Mouse (Mus musculus) MEL (cell line): Measurements from ENCODE around the gene Rbm47. TPM values are rescaled to one million over a fixed set of nuclear protein-coding genes. Genes with fewer than 3 reads are reported as not detected.

ENCODE experiments used
- DNase-seq: peaks from one replicate; pipeline ENCODE4 v3.0.0; 2011; ENCODE audit warnings: low read depth, low spot score
- H3K27ac ChIP-seq: 2 replicates; pipeline ENCODE4 v1.5.1; 2012; ENCODE audit warnings: low read depth, mild to moderate bottlenecking, control low read depth, low read length, moderate library complexity; ENCODE audit not compliant: control insufficient read depth
- H3K27me3 ChIP-seq, 2 experiments: fragments of 150-350 bp in 1 of 2; sonication (generic) in 1 of 2; 2 replicates each; pipeline ENCODE4 v1.6.1; 2012; ENCODE audit warnings: low read length in 2 of 2, mild to moderate bottlenecking in 2 of 2, improper control_type of control experiment in 1 of 2, moderate library complexity in 1 of 2; ENCODE audit not compliant: insufficient read depth in 2 of 2, control insufficient read depth in 1 of 2
- H3K36me3 ChIP-seq, 2 experiments: 2 replicates each; pipeline ENCODE4 v1.6.1; 2012 to 2014; ENCODE audit warnings: low read length in 2 of 2, improper control_type of control experiment in 1 of 2, inconsistent platforms in 1 of 2, mild to moderate bottlenecking in 1 of 2; ENCODE audit not compliant: insufficient read depth in 2 of 2, control insufficient read depth in 1 of 2
- H3K4me1 ChIP-seq, 2 experiments: fragments of 150-350 bp in 1 of 2; sonication (generic) in 1 of 2; 2 replicates each; pipeline ENCODE4 v1.6.1; 2012; ENCODE audit warnings: low read length in 2 of 2, improper control_type of control experiment in 1 of 2, mild to moderate bottlenecking in 1 of 2; ENCODE audit not compliant: insufficient read depth in 2 of 2, control insufficient read depth in 1 of 2
- H3K4me3 ChIP-seq, 2 experiments: fragments of 150-350 bp in 1 of 2; sonication (generic) in 1 of 2; 2 replicates each; pipeline ENCODE4 v1.5.1; 2012; ENCODE audit warnings: low read depth in 2 of 2, low read length in 2 of 2, mild to moderate bottlenecking in 2 of 2, moderate library complexity in 2 of 2, control low read depth in 1 of 2, improper control_type of control experiment in 1 of 2; ENCODE audit not compliant: control insufficient read depth in 1 of 2, insufficient read depth in 1 of 2
- H3K79me2 ChIP-seq: 2 replicates; pipeline ENCODE4 v1.6.1; 2012; ENCODE audit warnings: mild to moderate bottlenecking, low read length, moderate library complexity; ENCODE audit not compliant: control insufficient read depth, poor library complexity, insufficient read depth
- H3K9ac ChIP-seq: 2 replicates; pipeline ENCODE4 v1.6.1; 2012; ENCODE audit warnings: low read depth, mild to moderate bottlenecking, control low read depth, low read length, moderate library complexity; ENCODE audit not compliant: control insufficient read depth, poor library complexity, severe bottlenecking
- H3K9me3 ChIP-seq: fragments of 150-350 bp; sonication (generic); replicated peaks from 2 replicates; pipeline ENCODE4 v1.6.1; 2012; ENCODE audit warnings: mild to moderate bottlenecking, low read length, improper control_type of control experiment, moderate library complexity; ENCODE audit not compliant: insufficient read depth
- CHD1 ChIP-seq: IDR thresholded peaks from 2 replicates; pipeline ENCODE4 v1.6.1; 2012; ENCODE audit warnings: low read depth, mild to moderate bottlenecking, inconsistent platforms, low read length, improper control_type of control experiment
- CHD2 ChIP-seq: IDR thresholded peaks from 2 replicates; pipeline ENCODE4 v1.6.1; 2011; ENCODE audit warnings: low read length, improper control_type of control experiment
- CTCF ChIP-seq, 3 experiments: IDR thresholded peaks in 2 of 3; conservative IDR thresholded peaks in 1 of 3; 2 replicates each; pipeline ENCODE4 v1.5.1; 2011 to 2012; ENCODE audit warnings: low read length in 3 of 3, low read depth in 2 of 3, mild to moderate bottlenecking in 2 of 3, improper control_type of control experiment in 1 of 3, inconsistent platforms in 1 of 3, mixed read lengths in 1 of 3, moderate library complexity in 1 of 3; ENCODE audit not compliant: control insufficient read depth in 1 of 3, insufficient read depth in 1 of 3, poor library complexity in 1 of 3, severe bottlenecking in 1 of 3
- GABPA ChIP-seq: IDR thresholded peaks from 2 replicates; pipeline ENCODE4 v1.6.1; 2012; ENCODE audit warnings: low read depth, mild to moderate bottlenecking, inconsistent platforms, low read length, improper control_type of control experiment, moderate library complexity
- JUND ChIP-seq: IDR thresholded peaks from 2 replicates; pipeline ENCODE4 v1.6.1; 2011; ENCODE audit warnings: low read depth, mild to moderate bottlenecking, improper control_type of control experiment, low read length
- KAT2A ChIP-seq: conservative IDR thresholded peaks from 2 replicates; pipeline ENCODE4 v1.6.1; 2012; ENCODE audit warnings: low read depth, low read length, improper control_type of control experiment, inconsistent platforms
- MAX ChIP-seq: IDR thresholded peaks from 2 replicates; pipeline ENCODE4 v1.6.1; 2011; ENCODE audit warnings: low read length, improper control_type of control experiment
- MEF2A ChIP-seq: IDR thresholded peaks from 2 replicates; pipeline ENCODE4 v1.6.1; 2014; ENCODE audit warnings: low read depth, mild to moderate bottlenecking, inconsistent platforms, low read length, improper control_type of control experiment; ENCODE audit not compliant: poor library complexity, insufficient replicate concordance, severe bottlenecking; ENCODE audit errors: extremely low read depth
- POLR2A ChIP-seq, 2 experiments: IDR thresholded peaks; 2 replicates each; pipeline ENCODE4 v1.6.1; 2011 to 2012; ENCODE audit warnings: low read length in 2 of 2, mild to moderate bottlenecking in 2 of 2, control low read depth in 1 of 2, improper control_type of control experiment in 1 of 2, low read depth in 1 of 2, moderate library complexity in 1 of 2; ENCODE audit not compliant: control insufficient read depth in 1 of 2, insufficient read depth in 1 of 2, poor library complexity in 1 of 2
- RAD21 ChIP-seq: IDR thresholded peaks from 2 replicates; pipeline ENCODE4 v1.6.1; 2011; ENCODE audit warnings: mild to moderate bottlenecking, low read depth, low read length, improper control_type of control experiment
- USF1 ChIP-seq: IDR thresholded peaks from 2 replicates; pipeline ENCODE4 v1.6.1; 2014; ENCODE audit warnings: low read depth, mild to moderate bottlenecking, inconsistent platforms, low read length, improper control_type of control experiment, moderate library complexity
- ZKSCAN1 ChIP-seq: IDR thresholded peaks from 2 replicates; pipeline ENCODE4 v1.6.1; 2012; ENCODE audit warnings: low read depth, mild to moderate bottlenecking, inconsistent platforms, low read length, improper control_type of control experiment, moderate library complexity
- polyA plus RNA-seq, 2 experiments: library from polyadenylated mRNA; stranded (reverse) in 1 of 2; unstranded in 1 of 2; fragments of >175 nt in 1 of 2; fragments of >200 nt in 1 of 2; gene quantifications; 2 replicates each; pipeline versions ENCODE4 v1.2.1 to v1.2.4; 2012; ENCODE audit warnings: low replicate concordance in 2 of 2, low read depth in 1 of 2; ENCODE audit not compliant: insufficient read length in 2 of 2, insufficient read depth in 1 of 2, missing spikeins in 1 of 2
- total RNA-seq: library from RNA; depleted of rRNA; stranded (reverse); fragments of 300-350 nt; gene quantifications from 2 replicates; pipeline ENCODE4 v1.2.3, GENCODE M21; 2012

The Rbm47 gene
- total and polyA plus RNA-seq, 3 experiments, result not detected

- no peak for DNase-seq
- no peak for TF ChIP-seq CHD1
- Histone ChIP-seq H3K36me3 (no peaks in the 10 kb centered on the region), H3K27me3 (no peaks in the 10 kb centered on the region), H3K4me3 (no peak overlapping the region), H3K9ac (no peak overlapping the region), H3K9me3 (no peaks in the 10 kb centered on the region), H3K27ac (no peak overlapping the region), H3K4me1 (no peaks in the 10 kb centered on the region), H3K79me2 (no peaks in the 10 kb centered on the region)
Measured at GRCm38 (mm10) chr5:66143093-66144032, 29.6 kb downstream of the Rbm47 start.

GRCm38 (mm10) chr5:66141474-66141873, 31.4 kb downstream of the Rbm47 start:
- Histone ChIP-seq H3K4me3 (no peak overlapping the region), H3K4me1 (no peaks in the 10 kb centered on the region), H3K27me3 (no peaks in the 10 kb centered on the region), H3K9me3 (no peaks in the 10 kb centered on the region), H3K79me2 (no peaks in the 10 kb centered on the region), H3K27ac (no peak overlapping the region), H3K36me3 (no peaks in the 10 kb centered on the region), H3K9ac (no peak overlapping the region)
- DNase-seq, result no peak
- TF ChIP-seq CHD2 (no peak), USF1 (no peak), POLR2A (IDR thresholded peaks at IDR 0.05; ENCODE audit: control insufficient read depth in 1 of 2, insufficient read depth in 1 of 2, low read depth in 1 of 2, low read length in 2 of 2, poor library complexity in 1 of 2) (no peak), MAX (no peak), ZKSCAN1 (no peak), CHD1 (no peak), KAT2A (no peak), CTCF (IDR thresholded peaks at IDR 0.05 in 2 of 3, conservative IDR thresholded peaks at IDR 0.05 in 1 of 3; ENCODE audit: control insufficient read depth in 1 of 3, insufficient read depth in 1 of 3, low read depth in 2 of 3, low read length in 3 of 3, poor library complexity in 1 of 3, severe bottlenecking in 1 of 3) (no peak), GABPA (no peak), JUND (no peak), RAD21 (no peak), MEF2A (no peak)

- Histone ChIP-seq H3K9me3 (no peaks in the 10 kb centered on the region), H3K79me2 (no peaks in the 10 kb centered on the region), H3K27me3 (no peaks in the 10 kb centered on the region), H3K27ac (no peak overlapping the region)
- DNase-seq, result no peak
- no peak for TF ChIP-seq POLR2A (IDR thresholded peaks at IDR 0.05; ENCODE audit: control insufficient read depth in 1 of 2, insufficient read depth in 1 of 2, low read depth in 1 of 2, low read length in 2 of 2, poor library complexity in 1 of 2)
- TF ChIP-seq, all 39 proteins: peak for 0
- Histone ChIP-seq H3K4me3 (no peak overlapping the region), H3K36me3 (no peaks in the 10 kb centered on the region), H3K9ac (no peak overlapping the region), H3K4me1 (no peaks in the 10 kb centered on the region)
Measured at GRCm38 (mm10) chr5:66139634-66140295, 33.2 kb downstream of the Rbm47 start.
